Mouse (Mus musculus) heart, postnatal 0 days (tissue): Measurements from ENCODE around the gene Spaca4. TPM values are rescaled to one million over a fixed set of nuclear protein-coding genes. Genes with fewer than 3 reads are reported as not detected.

Experiments
- ATAC-seq: fragments of 200-750 bp; cut with Nextera tagmentation; 2 replicates; pipeline ENCODE4 v1.8.0; 2017; ENCODE audit warnings: low read depth, moderate number of reproducible peaks, moderate library complexity; ENCODE audit not compliant: insufficient read depth
- DNase-seq: peaks from one replicate; pipeline ENCODE4 v3.0.0-alpha.2; 2016; ENCODE audit warnings: low spot score
- H3K27ac ChIP-seq: fragments of 300-500 bp; sonication (generic); 2 replicates; pipeline ENCODE4 v1.5.1; 2014; ENCODE audit warnings: low read depth, mild to moderate bottlenecking
- H3K27me3 ChIP-seq: fragments of 300-500 bp; sonication (generic); 2 replicates; pipeline ENCODE4 v1.6.1; 2014; ENCODE audit warnings: low read length, mixed read lengths; ENCODE audit not compliant: control insufficient read depth, insufficient read depth
- H3K36me3 ChIP-seq: fragments of 300-500 bp; sonication (generic); replicated peaks from 2 replicates; pipeline ENCODE4 v1.6.1; 2014; ENCODE audit warnings: low read length, mixed read lengths; ENCODE audit not compliant: control insufficient read depth, insufficient read depth
- H3K4me1 ChIP-seq: fragments of 300-500 bp; sonication (generic); 2 replicates; pipeline ENCODE4 v1.6.1; 2014; ENCODE audit warnings: antibody characterized with exemption; ENCODE audit not compliant: control insufficient read depth, insufficient read depth
- H3K4me2 ChIP-seq: fragments of 300-500 bp; sonication (generic); 2 replicates; pipeline ENCODE4 v1.6.1; 2014; ENCODE audit warnings: low read depth, mild to moderate bottlenecking, low read length, moderate library complexity
- H3K4me3 ChIP-seq: fragments of 300-500 bp; sonication (generic); 2 replicates; pipeline ENCODE4 v1.5.1; 2014; ENCODE audit warnings: low read depth, low read length
- H3K9ac ChIP-seq: fragments of 300-500 bp; sonication (generic); replicated peaks from 2 replicates; pipeline ENCODE4 v1.6.1; 2014; ENCODE audit warnings: low read depth, low read length, mixed read lengths
- H3K9me3 ChIP-seq: fragments of 300-500 bp; sonication (generic); replicated peaks from 2 replicates; pipeline ENCODE4 v1.6.1; 2016; ENCODE audit warnings: low read length; ENCODE audit not compliant: control insufficient read depth
- CTCF ChIP-seq: IDR thresholded peaks from 2 replicates; pipeline ENCODE4 v1.5.1; 2016; ENCODE audit warnings: antibody characterized with exemption, control low read depth, low read depth
- EP300 ChIP-seq: IDR thresholded peaks from 2 replicates; pipeline ENCODE4 v1.6.1; 2016; ENCODE audit warnings: antibody characterized with exemption, low read depth
- WGBS: fragments of 180-500 bp; shearing (Covaris S2); extraction: QIAGEN DNeasy Blood & Tissue Kit; methylation state at CpG from one replicate; pipeline ENCODE4 v1.1.7; 2014; 5-methylcytosine and 5-hydroxymethylcytosine counted together
- polyA plus RNA-seq: library from polyadenylated mRNA; unstranded; fragments of >200 nt; fragmentation: Nextera tagmentation; extraction: Ambion mirVana; gene quantifications from 2 replicates; pipeline ENCODE4 v1.2.1, GENCODE M21; 2015
- total RNA-seq: library from RNA; depleted of rRNA; stranded (reverse); fragments of >200 nt; gene quantifications from 2 replicates; pipeline ENCODE4 v1.2.3, GENCODE M21; 2014; ENCODE audit warnings: low replicate concordance

Spaca4 gene
- total and polyA plus RNA-seq, 2 experiments from 2014 or later: not detected

DNA sequence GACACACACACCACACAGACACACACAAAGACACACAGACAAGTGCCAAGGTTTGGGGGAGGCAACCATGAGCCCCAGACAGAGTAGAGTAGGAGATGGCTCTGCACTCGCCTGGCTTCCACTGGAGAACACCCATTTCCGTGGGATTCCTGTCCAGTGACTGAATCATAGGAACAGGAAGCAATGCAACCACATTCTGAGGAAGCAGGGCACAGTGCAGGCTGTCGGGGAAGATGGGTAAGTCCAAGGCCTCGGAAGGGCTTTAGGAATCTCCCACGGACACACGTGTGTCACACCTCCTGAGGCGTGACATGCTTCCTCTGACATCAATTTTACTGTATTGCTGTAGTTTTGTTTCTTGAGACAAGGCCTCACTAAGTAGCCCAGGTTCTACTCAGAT lies 22.5 kb upstream of the Spaca4 start:
- peaks cover 14% of the 10 kb centered on the region for H3K4me1 ChIP-seq
- no peak for DNase-seq
- H3K9ac ChIP-seq: no peak overlapping the region
- H3K27me3 ChIP-seq: no peaks in the 10 kb centered on the region
- no peaks in the 10 kb centered on the region for H3K9me3 ChIP-seq
- 0 out of 2 replicates have a peak, but pooled peaks have one; percentile 8 for ATAC-seq
- H3K36me3 ChIP-seq: no peaks in the 10 kb centered on the region
- no peak overlapping the region for H3K27ac ChIP-seq
- H3K4me3 ChIP-seq: no peak overlapping the region
- TF ChIP-seq EP300 (no peak), CTCF (no peak)
- WGBS: 50% methylated on average over 7 of the region's 7 CpGs
- H3K4me2 ChIP-seq: no peak overlapping the region

DNA sequence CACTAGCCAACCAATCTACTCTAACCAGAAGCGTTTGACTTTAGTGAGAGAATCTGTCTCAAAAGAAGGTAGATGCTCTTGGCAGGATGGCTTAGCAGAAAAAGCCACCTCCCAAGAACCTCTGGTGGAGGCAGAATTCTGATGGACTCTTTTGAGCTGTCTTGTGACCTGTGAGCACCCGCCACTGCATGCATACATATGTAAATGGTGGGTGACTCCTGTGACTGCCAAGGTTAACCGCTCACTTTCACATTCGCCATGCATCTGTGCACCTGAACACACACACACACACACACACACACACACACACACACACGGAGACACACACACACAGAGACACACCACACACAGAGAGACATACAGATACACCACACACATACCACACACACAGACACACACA lies 21.8 kb upstream of the Spaca4 start:
- no peak overlapping the region for H3K27ac ChIP-seq
- H3K27me3 ChIP-seq: no peaks in the 10 kb centered on the region
- peaks cover 14% of the 10 kb centered on the region for H3K4me1 ChIP-seq
- H3K36me3 ChIP-seq: no peaks in the 10 kb centered on the region
- ATAC-seq (no peak), DNase-seq (no peak)
- no peaks in the 10 kb centered on the region for H3K9me3 ChIP-seq
- H3K4me2 ChIP-seq: no peak overlapping the region
- H3K9ac ChIP-seq: no peak overlapping the region
- no peak for TF ChIP-seq CTCF
- no peak for TF ChIP-seq EP300
- 89% methylated on average over 5 of the region's 5 CpGs for WGBS
- H3K4me3 ChIP-seq: no peak overlapping the region

DNA sequence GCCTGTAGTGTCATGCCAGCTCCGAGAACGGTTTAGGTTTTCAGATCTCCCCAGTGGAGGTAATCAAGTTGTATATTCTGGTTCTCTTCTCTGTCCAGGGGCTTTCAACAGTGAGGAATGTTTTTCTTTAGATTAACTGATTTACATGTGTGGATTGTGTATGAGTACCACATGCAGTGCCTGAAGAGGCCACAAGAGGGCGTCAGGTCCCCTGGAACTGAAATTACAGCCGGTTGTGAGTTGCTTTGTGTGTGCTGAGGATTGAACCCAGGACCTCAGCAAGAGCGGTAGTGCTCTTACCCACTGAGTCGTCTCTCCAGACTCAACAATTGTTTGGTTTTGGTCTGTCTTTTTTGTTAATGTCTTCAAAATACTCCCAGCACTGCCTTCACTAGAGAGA lies 20.9 kb upstream of the Spaca4 start:
- TF ChIP-seq EP300 (no peak), CTCF (peak; percentile 17)
- Histone ChIP-seq H3K9ac (no peak overlapping the region), H3K36me3 (no peaks in the 10 kb centered on the region), H3K27ac (no peak overlapping the region), H3K4me3 (no peak overlapping the region), H3K4me1 (peaks cover 14% of the 10 kb centered on the region), H3K9me3 (no peaks in the 10 kb centered on the region), H3K27me3 (no peaks in the 10 kb centered on the region), H3K4me2 (no peak overlapping the region)
- no peak for DNase-seq
- no peak for ATAC-seq
- WGBS: 60% methylated on average over 6 of the region's 6 CpGs

DNA sequence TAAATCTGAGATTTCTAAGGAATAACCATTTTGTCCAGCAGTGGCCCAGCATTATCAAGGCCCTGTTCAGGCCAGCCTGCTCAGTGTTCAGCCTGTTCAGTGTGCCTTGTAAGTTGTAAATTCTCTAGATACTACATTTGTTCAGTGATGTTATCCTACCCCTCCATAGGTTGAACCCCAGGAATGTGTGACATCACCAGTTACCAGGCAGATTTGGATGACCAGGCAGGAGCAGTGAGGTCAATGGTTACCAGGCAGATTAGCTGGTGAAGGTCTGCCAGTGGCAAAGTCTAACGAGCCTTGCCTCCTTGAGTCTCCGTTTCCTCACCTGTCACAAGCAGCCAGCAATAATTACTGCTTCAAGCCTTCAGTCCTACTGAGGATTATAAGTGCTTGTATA lies 18.8 kb upstream of the Spaca4 start:
- ATAC-seq (peak; percentile 71), DNase-seq (peak; percentile 80)
- Histone ChIP-seq H3K4me3 (no peak overlapping the region), H3K4me2 (no peak overlapping the region), H3K27ac (no peak overlapping the region), H3K36me3 (no peaks in the 10 kb centered on the region), H3K4me1 (peaks cover 8% of the 10 kb centered on the region; the same call in 1 of the 2 replicates), H3K27me3 (no peaks in the 10 kb centered on the region), H3K9me3 (no peaks in the 10 kb centered on the region), H3K9ac (no peak overlapping the region)
- 32% methylated on average over 2 of the region's 2 CpGs for WGBS
- TF ChIP-seq EP300: no peak
- no peak for TF ChIP-seq CTCF

DNA sequence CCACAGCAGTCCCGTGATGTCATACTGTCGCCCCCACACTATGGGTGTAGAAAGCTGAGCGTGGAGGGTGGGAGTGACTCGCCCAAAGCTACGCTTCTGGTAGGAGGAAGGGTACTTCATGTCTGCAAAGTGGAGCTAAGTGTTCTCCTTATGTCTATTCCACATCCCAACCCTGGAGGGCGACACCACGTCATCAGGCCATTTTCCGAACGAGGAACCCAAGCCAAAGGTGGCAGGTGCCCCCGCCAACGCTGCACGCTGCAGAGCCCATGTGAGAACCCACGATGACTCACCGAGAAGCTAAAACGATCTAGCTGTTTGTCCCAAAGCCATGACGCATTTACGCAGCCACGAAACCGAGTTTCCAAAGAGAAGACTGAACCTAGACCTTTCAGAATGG lies 16.7 kb upstream of the Spaca4 start:
- H3K36me3 ChIP-seq: no peaks in the 10 kb centered on the region
- no peaks in the 10 kb centered on the region for H3K9me3 ChIP-seq
- peak overlapping the region; percentile 28; the same call in 1 of the 2 replicates for H3K4me2 ChIP-seq
- H3K4me3 ChIP-seq: no peak overlapping the region; the same call in 1 of the 2 replicates
- TF ChIP-seq EP300 (no peak), CTCF (no peak; the same call in 1 of the 2 replicates)
- no peak overlapping the region for H3K27ac ChIP-seq
- WGBS: 34% methylated on average over 19 of the region's 19 CpGs
- H3K9ac ChIP-seq: no peak overlapping the region
- ATAC-seq (no peak), DNase-seq (no peak)
- no peaks in the 10 kb centered on the region for H3K27me3 ChIP-seq
- no peaks in the 10 kb centered on the region for H3K4me1 ChIP-seq

DNA sequence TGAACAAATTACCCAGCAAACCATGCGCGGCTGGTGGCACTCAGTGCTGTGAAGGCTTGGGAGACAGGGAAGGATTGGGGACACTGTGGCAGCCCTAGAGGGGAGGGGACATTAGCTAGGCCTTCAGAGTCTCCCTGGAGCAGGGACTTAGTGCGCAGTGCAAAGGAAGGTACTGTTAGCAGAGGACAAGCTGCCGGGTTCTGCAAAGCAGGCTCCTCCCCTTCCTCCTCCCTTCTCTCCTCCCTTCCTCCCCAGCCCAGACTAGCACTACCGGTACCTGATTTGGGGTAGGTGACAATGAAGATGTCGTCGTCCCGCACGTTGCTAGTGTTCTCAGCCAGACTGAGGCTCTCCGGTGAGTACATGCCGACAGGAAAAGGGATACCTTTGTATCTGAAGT lies 16.2 kb upstream of the Spaca4 start:
- Histone ChIP-seq H3K4me3 (no peak overlapping the region; the same call in 1 of the 2 replicates), H3K4me2 (peak overlapping the region; percentile 28; the same call in 1 of the 2 replicates), H3K9me3 (no peaks in the 10 kb centered on the region), H3K36me3 (no peaks in the 10 kb centered on the region), H3K27me3 (no peaks in the 10 kb centered on the region), H3K9ac (no peak overlapping the region), H3K4me1 (no peaks in the 10 kb centered on the region), H3K27ac (no peak overlapping the region)
- no peak for TF ChIP-seq EP300
- no peak for TF ChIP-seq CTCF
- ATAC-seq: no peak
- WGBS: 40% methylated on average over 11 of the region's 11 CpGs
- DNase-seq: no peak
